Mouse (Mus musculus): ENCODE results near the gene Bola3. TPM values are rescaled to one million over a fixed set of nuclear protein-coding genes. Genes with fewer than 3 reads are reported as not detected.

Bola3 gene
- polyA plus RNA-seq, 1 experiment: 46.0 TPM

DNA sequence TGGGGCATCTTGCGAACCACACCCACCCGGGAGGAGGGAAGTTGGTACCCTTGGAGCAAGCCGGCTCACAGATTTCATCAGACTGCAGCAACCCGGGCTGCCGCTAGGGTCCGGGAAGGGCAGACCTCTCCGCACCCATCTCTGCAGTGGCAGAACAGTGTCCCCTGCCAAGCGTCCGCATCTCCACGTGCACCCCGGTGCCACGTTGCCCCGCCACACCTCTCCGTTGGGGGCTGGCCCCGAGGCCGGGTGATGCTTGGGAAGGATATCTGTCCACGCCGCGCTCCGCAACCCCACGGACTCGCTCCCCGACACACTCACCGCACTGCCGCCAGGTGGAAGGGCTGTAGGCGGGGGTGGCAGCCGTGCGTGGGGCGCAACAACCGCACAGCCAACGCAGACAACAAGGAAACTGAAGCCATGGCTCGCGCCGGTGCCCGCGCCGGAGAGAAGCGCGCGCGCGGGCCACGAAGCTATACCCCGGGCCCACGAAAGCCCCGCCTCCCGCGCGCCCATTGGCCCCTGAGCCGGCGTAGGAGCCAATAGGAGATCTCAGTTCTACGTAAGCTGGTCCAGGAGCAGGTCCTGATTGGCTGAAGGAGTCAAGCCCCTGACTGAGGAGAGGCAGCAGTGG, 31.7 kb upstream of the Bola3 start:
- peaks cover 22% of the 10 kb centered on the region for H3K36me3 ChIP-seq (replicated peaks; ENCODE audit: low read length)
- H3K9me3 ChIP-seq: no peaks in the 10 kb centered on the region
- peaks cover 60% of the 10 kb centered on the region for H3K4me1 ChIP-seq
- H3K27me3 ChIP-seq (replicated peaks): no peaks in the 10 kb centered on the region
- H3K4me3 ChIP-seq (replicated peaks): peak overlapping the region; percentile 99
- TF ChIP-seq GATA1 (IDR thresholded peaks at IDR 0.05; ENCODE audit: borderline replicate concordance, low read length) (no peak), FLI1 (IDR thresholded peaks at IDR 0.05; ENCODE audit: low read length) (no peak)

DNA sequence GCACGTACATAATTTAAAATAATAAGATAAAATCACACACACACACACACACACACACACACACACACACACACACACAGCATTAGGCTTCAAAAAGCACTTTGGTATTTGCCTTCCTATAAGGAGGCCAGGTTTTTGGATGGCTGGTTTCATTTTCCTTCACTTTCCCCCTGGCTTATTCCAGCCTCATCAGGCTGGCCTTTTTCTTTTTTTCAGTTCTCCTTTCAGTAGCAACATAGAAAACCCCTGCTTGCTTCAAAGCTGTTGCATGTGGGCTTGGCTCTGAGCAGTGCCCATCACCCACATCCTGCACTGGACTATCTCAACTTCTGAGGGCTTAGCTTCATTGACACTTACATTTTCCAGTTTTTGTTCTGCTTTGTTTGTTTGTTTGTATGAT, 27.0 kb upstream of the Bola3 start:
- H3K27me3 ChIP-seq (replicated peaks): no peaks in the 10 kb centered on the region
- H3K4me3 ChIP-seq (replicated peaks): no peak overlapping the region
- H3K36me3 ChIP-seq (replicated peaks; ENCODE audit: low read length): no peaks in the 10 kb centered on the region
- H3K4me1 ChIP-seq: peaks cover 43% of the 10 kb centered on the region
- H3K9me3 ChIP-seq: no peaks in the 10 kb centered on the region
- TF ChIP-seq FLI1 (IDR thresholded peaks at IDR 0.05; ENCODE audit: low read length): no peak
- no peak for TF ChIP-seq GATA1 (IDR thresholded peaks at IDR 0.05; ENCODE audit: borderline replicate concordance, low read length)

DNA sequence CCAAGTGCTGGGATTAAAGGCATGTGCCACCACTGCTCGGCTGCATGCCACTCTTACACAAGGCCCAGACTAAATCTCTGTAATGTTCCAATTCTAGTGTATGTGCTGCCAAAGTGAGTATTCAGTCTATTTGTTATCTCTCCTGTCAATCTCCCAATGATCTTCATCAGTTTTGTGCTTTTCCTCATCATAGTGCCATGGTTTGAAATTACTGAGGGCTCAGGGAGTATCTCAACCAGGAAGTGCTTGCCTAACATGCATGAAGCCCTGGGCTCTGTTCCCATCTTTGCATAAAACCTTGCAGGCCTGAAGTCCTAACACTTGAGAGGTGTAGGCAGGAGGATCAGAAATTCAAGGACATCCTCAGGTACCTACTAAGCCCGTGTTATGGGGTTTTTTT, 26.2 kb upstream of the Bola3 start:
- H3K9me3 ChIP-seq: no peaks in the 10 kb centered on the region
- no peak overlapping the region for H3K4me3 ChIP-seq (replicated peaks)
- no peaks in the 10 kb centered on the region for H3K27me3 ChIP-seq (replicated peaks)
- TF ChIP-seq FLI1 (IDR thresholded peaks at IDR 0.05; ENCODE audit: low read length) (no peak), GATA1 (IDR thresholded peaks at IDR 0.05; ENCODE audit: borderline replicate concordance, low read length) (no peak)
- H3K4me1 ChIP-seq: peaks cover 42% of the 10 kb centered on the region
- H3K36me3 ChIP-seq (replicated peaks; ENCODE audit: low read length): peaks cover 2% of the 10 kb centered on the region

GRCm38 (mm10) chr6:83323652-83324419, 25.1 kb upstream of the Bola3 start:
- H3K27me3 ChIP-seq (replicated peaks): no peaks in the 10 kb centered on the region
- peaks cover 49% of the 10 kb centered on the region for H3K4me1 ChIP-seq
- TF ChIP-seq FLI1 (IDR thresholded peaks at IDR 0.05; ENCODE audit: low read length): no peak
- no peak for TF ChIP-seq GATA1 (IDR thresholded peaks at IDR 0.05; ENCODE audit: borderline replicate concordance, low read length)
- peak overlapping the region; percentile 75 for H3K4me3 ChIP-seq (replicated peaks)
- no peaks in the 10 kb centered on the region for H3K9me3 ChIP-seq
- H3K36me3 ChIP-seq (replicated peaks; ENCODE audit: low read length): peaks cover 11% of the 10 kb centered on the region

- H3K36me3 ChIP-seq (replicated peaks; ENCODE audit: low read length): peaks cover 30% of the 10 kb centered on the region
- TF ChIP-seq GATA1 (IDR thresholded peaks at IDR 0.05; ENCODE audit: borderline replicate concordance, low read length) (no peak), FLI1 (IDR thresholded peaks at IDR 0.05; ENCODE audit: low read length) (no peak)
- H3K4me1 ChIP-seq: peaks cover 51% of the 10 kb centered on the region
- H3K4me3 ChIP-seq (replicated peaks): peak within 1 kb of the TSS; percentile 97
- H3K9me3 ChIP-seq: no peaks in the 10 kb centered on the region
- no peaks in the 10 kb centered on the region for H3K27me3 ChIP-seq (replicated peaks)
Observed at GRCm38 (mm10) chr6:83325525-83326393, 23.2 kb upstream of the Bola3 start, which contains the start of the genes Mthfd2 and Mob1a. TSS of gene Mthfd2 (minus strand) at chr6:83325908. TSS of gene Mob1a (plus strand) at chr6:83326016.

DNA sequence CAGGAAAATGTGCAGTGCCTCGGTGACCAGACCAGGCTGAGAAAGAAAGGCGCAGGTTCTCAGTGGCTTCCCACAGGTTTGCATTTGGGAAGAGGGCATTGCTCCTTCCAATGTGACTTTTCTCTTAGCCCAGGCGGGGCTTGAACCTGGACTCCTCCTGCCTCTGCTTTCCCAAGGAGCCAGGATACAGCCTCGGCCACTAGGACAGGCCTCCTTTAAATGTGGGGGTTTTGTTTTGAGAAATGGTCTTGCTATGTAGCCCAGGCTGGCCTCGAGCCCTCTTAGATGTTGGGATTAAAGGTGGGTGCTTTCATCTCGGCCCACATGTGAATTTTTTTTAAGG, 22.6 kb upstream of the Bola3 start:
- Histone ChIP-seq H3K27me3 (replicated peaks) (no peaks in the 10 kb centered on the region), H3K9me3 (no peaks in the 10 kb centered on the region), H3K4me1 (peaks cover 51% of the 10 kb centered on the region), H3K36me3 (replicated peaks; ENCODE audit: low read length) (peaks cover 36% of the 10 kb centered on the region), H3K4me3 (replicated peaks) (peak overlapping the region; percentile 97)
- TF ChIP-seq FLI1 (IDR thresholded peaks at IDR 0.05; ENCODE audit: low read length) (no peak), GATA1 (IDR thresholded peaks at IDR 0.05; ENCODE audit: borderline replicate concordance, low read length) (no peak)

DNA sequence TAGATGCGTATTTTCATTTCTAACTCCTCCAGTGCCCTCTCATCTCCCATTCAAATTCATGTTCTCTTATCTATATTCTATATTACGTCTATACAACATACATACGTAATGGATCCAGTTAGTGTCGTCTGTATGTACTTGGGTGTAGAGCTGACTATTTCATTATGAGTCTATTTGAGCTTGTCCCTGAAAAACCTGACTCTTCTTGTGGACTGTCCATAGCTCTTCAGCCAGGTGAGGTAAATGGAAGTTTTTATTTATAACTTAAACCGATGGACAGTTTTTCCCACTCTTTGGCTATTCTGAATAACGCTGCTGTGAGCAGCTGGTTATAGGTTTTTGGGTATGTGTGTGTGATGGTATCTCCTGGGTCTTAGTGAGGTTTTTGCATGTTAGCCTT, 22.2 kb upstream of the Bola3 start:
- no peaks in the 10 kb centered on the region for H3K27me3 ChIP-seq (replicated peaks)
- no peak for TF ChIP-seq GATA1 (IDR thresholded peaks at IDR 0.05; ENCODE audit: borderline replicate concordance, low read length)
- TF ChIP-seq FLI1 (IDR thresholded peaks at IDR 0.05; ENCODE audit: low read length): no peak
- H3K36me3 ChIP-seq (replicated peaks; ENCODE audit: low read length): peaks cover 40% of the 10 kb centered on the region

GRCm38 (mm10) chr6:83327591-83328190, 21.3 kb upstream of the Bola3 start:
- Histone ChIP-seq H3K4me1 (peaks cover 43% of the 10 kb centered on the region), H3K27me3 (replicated peaks) (no peaks in the 10 kb centered on the region), H3K4me3 (replicated peaks) (peak overlapping the region; percentile 59), H3K36me3 (replicated peaks; ENCODE audit: low read length) (peaks cover 47% of the 10 kb centered on the region), H3K9me3 (no peaks in the 10 kb centered on the region)
- no peak for TF ChIP-seq GATA1 (IDR thresholded peaks at IDR 0.05; ENCODE audit: borderline replicate concordance, low read length)
- no peak for TF ChIP-seq FLI1 (IDR thresholded peaks at IDR 0.05; ENCODE audit: low read length)

More for the DNA sequence above, 22.2 kb upstream of the Bola3 start:
- H3K4me3 ChIP-seq (replicated peaks): peak overlapping the region; percentile 97
- H3K9me3 ChIP-seq: no peaks in the 10 kb centered on the region
- peaks cover 51% of the 10 kb centered on the region for H3K4me1 ChIP-seq

DNA sequence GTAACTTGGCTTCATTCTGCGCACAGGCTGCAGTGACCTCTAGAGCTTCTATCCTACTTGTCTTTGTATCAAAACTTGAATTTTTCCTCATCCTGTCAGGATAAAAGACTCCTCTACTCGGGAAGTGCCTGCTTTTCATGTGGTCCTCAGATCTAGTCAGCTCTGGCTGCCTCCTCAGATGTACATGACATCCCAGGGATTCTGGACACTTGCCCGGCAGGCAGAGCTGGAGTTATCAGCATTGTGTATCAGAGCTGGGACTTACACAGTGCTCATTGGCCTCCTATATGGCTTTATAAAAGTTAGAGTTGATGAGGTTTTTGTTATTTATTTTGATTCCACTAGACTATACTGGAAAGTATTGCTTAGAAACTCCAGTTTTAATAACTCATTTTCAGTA, 7.6 kb upstream of the Bola3 start:
- Histone ChIP-seq H3K36me3 (replicated peaks; ENCODE audit: low read length) (peaks cover 78% of the 10 kb centered on the region), H3K4me3 (replicated peaks) (no peak overlapping the region)
- TF ChIP-seq FLI1 (IDR thresholded peaks at IDR 0.05; ENCODE audit: low read length) (no peak), GATA1 (IDR thresholded peaks at IDR 0.05; ENCODE audit: borderline replicate concordance, low read length) (no peak)

More for the DNA sequence above, 7.6 kb upstream of the Bola3 start:
- H3K27me3 ChIP-seq (replicated peaks): no peaks in the 10 kb centered on the region
- H3K9me3 ChIP-seq: no peaks in the 10 kb centered on the region
- H3K4me1 ChIP-seq: no peaks in the 10 kb centered on the region

Measured in megakaryocyte, embryonic 14.5 days (primary cell).